Mouse (Mus musculus): ENCODE measurements around the gene Prkn.
"Not testable (repeated sequence)": the region's sequence is repeated elsewhere in the genome, so short reads cannot be mapped to it uniquely, and the experiment has no call there.

Prkn gene

DNA sequence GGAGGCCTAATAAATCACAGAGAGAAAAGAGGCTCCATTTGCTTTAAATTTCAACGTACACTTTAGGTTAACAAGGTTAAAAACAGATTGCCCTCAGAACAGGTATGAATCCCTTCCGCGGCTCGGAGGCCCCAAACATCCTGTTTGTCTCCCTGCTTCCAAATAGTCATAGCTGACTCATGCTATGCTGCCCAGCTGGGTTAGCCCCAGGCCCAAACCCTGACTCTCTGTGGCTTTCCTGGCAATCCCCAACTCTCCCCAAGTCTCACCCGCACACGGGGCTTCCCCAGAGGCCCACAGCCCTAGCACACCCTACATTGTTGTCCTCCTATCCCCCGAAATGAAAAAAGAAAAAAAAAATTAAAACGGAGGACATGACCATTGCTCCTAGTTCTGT lies 1110.0 kb downstream of the Prkn start:
- in situ Hi-C loops (cut with MboI; ENCODE audit: low pct_unique_long_range_greater_than_20kb in 1 of 2, low sequenced_read_pairs in 2 of 2, unreplicated experiment in 1 of 2), result no loop called here

DNA sequence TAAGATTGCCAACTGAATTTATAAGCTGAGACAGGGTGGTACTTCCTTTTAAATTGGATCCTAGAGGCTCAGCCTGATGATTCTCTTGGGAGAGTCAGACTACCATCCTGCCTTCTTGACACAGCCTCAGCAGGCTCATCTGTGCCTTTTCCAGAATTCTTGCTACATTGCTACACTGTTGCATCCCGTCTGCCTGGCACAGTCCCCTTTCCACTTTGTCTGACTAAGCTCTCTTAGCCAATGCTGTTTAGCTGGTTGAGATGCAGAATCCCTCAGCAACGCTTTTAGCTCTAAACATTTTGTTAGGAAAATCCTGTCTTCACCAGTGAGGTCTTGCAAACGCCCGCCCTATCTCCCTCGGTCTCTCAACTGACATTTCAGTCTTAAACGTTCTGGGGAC lies 1115.1 kb downstream of the Prkn start:
- in situ Hi-C loops (cut with MboI; ENCODE audit: low pct_unique_long_range_greater_than_20kb in 1 of 2, low sequenced_read_pairs in 2 of 2, unreplicated experiment in 1 of 2), result no loop called here

DNA sequence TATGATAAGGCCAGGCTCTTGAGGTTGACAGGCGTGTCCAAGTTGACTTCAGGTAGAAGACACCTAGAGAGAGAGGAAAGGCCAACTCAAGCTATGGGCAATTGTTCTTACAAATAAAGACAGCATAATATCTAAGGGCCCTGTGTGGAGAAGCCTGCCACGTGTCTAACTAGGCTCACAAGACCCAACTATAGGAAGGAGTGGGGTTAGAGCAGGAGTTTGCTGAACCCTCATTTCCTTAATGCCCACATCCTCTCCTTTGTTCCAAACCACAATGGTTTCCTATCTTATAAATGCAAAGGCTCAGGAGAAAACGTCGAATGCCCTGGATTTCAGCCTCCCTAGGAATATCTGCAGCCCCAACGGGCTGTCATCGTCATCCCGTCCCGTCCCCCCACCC lies 1120.3 kb downstream of the Prkn start:
- in situ Hi-C loops (cut with MboI; ENCODE audit: low pct_unique_long_range_greater_than_20kb in 1 of 2, low sequenced_read_pairs in 2 of 2, unreplicated experiment in 1 of 2), result no loop called here

DNA sequence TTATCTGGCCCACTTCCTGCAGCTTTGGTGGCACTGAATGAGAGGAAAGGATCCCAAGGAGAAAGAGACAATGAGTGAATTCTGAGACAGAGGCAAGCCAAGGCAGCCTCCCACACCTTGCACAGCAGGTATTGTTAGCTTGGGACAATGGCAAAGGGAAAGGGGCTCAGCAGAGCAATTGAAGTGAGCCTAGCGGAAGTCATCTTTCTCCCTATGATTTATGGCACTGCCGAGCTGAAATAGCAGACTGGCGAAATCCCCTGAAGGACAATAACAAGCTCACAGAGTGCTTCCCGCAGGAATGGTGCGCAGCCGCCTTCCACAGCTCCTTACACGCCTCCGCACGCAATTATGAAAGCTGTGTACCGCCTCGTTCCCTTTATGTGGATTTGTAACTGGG lies 1122.6 kb downstream of the Prkn start:
- in situ Hi-C loops (cut with MboI; ENCODE audit: low pct_unique_long_range_greater_than_20kb in 1 of 2, low sequenced_read_pairs in 2 of 2, unreplicated experiment in 1 of 2), result no loop called here

DNA sequence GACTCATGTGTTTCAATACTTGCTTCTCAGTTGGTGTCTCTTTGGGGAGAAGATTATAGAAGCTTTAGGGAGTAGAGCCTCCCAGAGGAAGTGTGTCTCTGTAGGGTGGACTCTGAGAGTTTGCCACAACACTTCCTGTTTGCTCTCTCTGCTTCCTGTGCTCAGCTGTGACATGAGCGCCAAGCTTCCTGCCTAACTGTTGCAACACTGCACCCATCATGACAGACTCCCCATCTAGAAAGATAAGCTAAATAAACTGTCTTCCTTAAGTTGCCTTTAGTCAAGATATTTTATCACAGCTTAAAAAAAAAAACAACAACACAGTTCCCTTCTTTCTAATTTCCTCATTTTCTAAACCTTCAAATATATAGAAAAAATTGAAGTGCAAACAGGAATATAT lies 1130.0 kb downstream of the Prkn start:
- in situ Hi-C loops (cut with MboI; ENCODE audit: low pct_unique_long_range_greater_than_20kb in 1 of 2, low sequenced_read_pairs in 2 of 2, unreplicated experiment in 1 of 2), result no loop called here

DNA sequence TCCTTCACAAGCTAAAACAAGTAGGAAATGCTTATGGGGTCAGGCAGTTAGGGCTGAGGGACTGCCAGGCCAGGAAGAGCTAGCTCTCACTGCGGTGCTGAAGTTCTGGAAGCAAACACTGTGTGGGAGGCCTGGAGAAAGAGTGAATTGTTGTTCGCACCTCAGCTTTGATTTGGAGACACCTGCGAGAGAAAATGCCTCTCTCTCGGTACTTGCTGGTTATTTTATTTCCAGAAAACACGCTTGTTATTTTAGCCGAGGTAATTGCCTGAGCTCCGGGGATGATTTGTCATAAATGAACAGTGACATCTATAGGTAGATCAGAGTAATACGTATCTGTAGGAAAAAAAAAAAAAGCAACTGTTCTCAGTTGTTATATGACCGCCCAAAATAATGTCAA lies 1132.4 kb downstream of the Prkn start:
- in situ Hi-C loops (cut with MboI; ENCODE audit: low pct_unique_long_range_greater_than_20kb in 1 of 2, low sequenced_read_pairs in 2 of 2, unreplicated experiment in 1 of 2), result no loop called here

DNA sequence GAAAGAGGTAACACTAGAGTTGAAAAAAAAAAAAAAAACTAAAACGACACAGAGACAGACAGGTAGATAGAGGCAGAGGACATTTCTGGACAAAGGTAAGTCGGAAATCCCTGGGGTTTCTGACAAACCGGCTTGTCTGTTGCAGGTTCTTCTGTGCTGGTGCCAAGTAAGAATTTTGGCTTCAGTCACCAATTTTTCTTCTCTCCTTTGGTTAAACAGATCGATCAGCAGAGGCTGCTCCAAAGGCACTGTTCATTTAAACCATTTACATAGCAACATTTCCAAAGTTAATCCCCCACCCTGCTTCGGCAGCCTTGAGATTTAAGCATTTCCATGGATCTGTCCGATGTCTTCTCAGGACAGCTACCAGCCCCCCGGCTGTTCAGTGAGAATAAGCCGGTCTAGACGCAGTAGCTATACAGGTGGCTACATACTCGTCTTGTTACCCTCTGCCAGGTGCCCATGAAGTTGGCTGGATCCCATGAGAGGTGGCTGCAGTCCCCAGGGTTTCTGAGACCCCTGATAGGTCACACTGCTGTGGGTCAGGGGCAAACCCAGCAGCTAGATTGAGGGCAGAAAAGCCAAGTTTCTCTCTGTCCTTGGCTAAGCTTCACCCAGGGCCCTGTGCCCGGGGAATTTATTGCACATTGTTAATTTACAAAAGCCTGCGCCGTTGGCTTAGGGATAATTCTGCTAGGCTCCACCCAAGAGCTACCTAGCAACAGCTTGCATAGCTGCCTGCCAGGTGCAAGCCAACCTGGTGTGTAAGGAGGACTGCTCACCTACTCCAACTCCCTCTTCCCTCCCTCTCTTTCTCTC lies 1133.0 kb downstream of the Prkn start:
- in situ Hi-C loops (cut with MboI; ENCODE audit: low pct_unique_long_range_greater_than_20kb in 1 of 2, low sequenced_read_pairs in 2 of 2, unreplicated experiment in 1 of 2), result no loop called here

DNA sequence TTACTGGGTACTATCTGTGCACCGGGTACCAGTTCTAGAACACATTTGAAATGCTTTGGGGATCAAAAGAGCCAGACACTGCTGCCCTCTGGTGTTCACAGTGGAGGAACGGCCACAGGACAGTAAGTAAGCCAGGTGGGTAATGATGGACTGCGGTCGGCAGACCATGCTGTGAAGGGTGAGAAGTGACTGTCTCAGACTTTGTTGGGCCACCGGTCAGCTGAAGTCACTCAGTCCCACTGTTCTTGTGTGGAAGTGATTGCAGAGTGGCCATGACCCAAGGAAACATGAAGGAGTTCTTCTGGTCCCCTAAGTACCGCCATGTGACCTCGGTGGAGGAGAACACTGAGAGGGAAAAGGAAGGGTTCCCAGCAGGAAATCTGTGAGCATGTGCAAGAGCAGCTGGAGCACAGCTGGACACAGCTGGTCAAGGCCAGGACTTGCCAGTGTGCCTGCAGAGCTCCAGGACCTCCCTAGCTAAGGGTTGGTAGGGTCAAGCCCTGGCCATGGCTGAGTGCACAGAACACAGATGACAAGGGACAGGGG lies 1135.0 kb downstream of the Prkn start:
- in situ Hi-C loops (cut with MboI; ENCODE audit: low pct_unique_long_range_greater_than_20kb in 1 of 2, low sequenced_read_pairs in 2 of 2, unreplicated experiment in 1 of 2), result no loop called here

DNA sequence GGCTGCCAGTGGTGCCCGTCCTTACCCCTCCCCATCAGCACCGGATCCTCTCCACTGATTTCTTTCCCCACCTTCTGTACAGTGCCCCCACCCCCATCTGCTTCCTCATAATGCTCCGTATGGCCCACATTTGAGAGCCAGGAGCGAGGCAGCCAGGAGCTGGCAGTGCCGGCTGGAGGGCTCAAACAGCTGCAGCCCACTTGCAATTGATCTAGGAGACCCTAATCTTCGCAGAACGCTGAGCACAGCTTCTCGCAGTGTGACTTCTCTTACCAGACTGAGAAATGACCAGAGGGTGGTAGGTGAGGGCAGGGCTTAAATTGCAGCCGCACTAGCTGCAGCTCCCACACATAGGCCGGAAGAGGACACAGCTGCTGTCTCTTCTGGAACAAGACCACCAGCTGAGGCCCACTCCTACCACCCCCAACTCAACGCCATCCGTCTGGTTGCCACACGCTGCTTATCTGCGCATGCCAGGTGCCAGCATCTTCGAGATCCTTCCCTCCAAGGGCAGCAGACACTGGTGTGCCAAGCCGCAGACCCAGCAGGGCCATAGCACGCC lies 1138.2 kb downstream of the Prkn start:
- in situ Hi-C loops (cut with MboI; ENCODE audit: low pct_unique_long_range_greater_than_20kb in 1 of 2, low sequenced_read_pairs in 2 of 2, unreplicated experiment in 1 of 2), result no loop called here

DNA sequence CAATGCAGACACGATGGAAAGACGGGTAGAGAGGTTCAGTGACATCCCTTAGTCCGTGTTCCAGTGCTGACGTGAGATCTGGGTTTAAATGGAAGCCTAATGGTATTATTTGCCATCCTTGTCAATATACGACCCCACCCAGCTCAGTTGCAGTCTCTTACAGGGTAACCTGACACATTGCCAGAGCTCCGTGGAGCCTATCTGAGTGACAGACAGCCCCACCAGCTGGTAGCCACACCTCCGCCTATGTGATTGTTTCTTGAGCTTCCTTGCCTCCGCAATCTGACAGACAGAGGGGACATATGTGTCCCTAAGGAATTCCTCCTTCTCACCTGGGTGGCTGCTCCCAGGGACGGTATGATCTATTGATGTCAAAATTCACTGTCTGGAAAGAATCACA lies 1141.5 kb downstream of the Prkn start:
- in situ Hi-C loops (cut with MboI; ENCODE audit: low pct_unique_long_range_greater_than_20kb in 1 of 2, low sequenced_read_pairs in 2 of 2, unreplicated experiment in 1 of 2), result no loop called here

DNA sequence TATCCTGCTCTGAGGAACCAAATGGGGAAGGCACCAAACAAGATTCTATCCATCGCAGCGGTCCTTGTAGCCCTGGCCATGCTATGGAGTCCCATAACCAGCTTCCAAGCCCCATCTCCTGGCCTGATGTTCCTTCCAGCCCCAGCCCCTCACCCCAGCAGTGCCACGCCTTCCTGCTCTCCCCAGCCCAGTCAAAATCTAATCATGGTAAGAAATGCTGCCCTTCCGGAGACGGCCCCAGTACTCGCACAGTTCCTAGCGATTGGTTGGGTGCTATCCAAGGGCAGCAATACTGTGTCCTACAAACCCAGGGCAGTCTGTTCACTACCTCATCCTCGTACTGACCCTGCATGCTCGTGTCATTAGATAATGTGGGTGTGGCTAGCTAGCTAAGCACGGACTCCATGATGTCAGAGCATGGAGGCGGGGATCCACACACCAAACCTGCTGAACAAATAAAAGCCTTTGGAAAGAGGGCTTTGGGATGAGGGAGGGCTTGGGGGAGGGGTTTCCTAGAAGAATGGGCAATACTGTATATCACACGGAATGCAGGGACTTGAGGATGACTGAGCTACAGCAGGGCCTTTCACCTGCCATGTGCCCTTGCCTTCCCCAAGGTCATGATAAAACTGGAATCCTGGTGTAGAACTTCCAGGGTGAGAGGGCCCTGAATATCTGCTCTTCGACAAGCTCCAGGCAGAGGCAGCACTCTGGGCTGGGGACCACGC lies 1148.1 kb downstream of the Prkn start:
- in situ Hi-C loops (cut with MboI; ENCODE audit: low pct_unique_long_range_greater_than_20kb in 1 of 2, low sequenced_read_pairs in 2 of 2, unreplicated experiment in 1 of 2), result no loop called here

DNA sequence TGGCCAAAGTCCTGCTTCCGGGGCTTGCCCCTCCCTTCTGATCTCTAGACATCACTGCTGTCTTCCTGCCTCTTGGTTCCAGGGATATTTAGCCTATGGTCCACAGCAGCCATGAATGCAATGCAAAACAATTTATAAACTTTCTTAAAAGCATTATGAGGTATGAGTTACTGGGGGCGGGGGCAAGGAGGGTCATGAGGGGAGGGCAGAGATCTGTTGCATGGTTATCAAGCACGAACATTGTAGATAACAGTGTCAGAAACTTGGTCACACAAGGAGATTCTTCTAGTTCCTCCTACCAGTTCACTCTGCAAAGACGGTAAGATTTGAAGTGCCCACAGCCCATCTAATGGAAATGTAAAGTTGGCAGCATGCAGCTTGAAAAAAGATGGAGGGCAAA lies 1149.1 kb downstream of the Prkn start:
- in situ Hi-C loops (cut with MboI; ENCODE audit: low pct_unique_long_range_greater_than_20kb in 1 of 2, low sequenced_read_pairs in 2 of 2, unreplicated experiment in 1 of 2), result no loop called here

DNA sequence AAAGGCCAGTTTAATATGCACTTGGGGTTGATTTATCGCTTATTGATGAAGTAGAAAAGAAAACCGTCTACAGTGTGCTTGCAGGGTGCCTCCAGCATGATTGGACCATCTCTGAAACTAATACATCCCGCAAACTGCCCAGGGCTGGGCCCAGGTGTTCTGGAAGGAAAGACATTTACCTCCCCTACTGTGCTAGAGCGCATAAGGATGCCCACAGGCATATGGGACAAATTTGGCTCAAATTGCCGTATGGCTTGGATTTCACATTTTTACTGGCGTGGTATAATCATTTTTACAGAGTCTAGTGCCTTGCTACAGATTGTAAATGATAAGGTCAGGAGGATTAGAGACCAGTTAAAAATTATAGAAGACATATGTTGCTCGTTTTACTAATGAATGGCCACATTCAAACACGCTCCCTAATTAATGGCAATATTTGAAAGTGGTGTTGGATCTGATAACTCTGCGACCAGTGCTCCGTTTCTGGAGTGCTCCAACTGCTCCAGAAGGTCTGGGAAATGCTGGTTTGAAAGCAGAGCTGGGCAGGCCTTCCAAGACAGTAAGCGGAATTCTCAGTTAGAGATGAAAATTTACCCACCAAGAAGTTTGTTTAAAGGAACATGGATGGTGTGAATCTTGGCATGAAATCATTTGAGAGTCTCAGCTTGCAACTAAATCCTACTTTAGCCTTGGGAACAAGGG lies 1150.4 kb downstream of the Prkn start:
- in situ Hi-C loops (cut with MboI; ENCODE audit: low pct_unique_long_range_greater_than_20kb in 1 of 2, low sequenced_read_pairs in 2 of 2, unreplicated experiment in 1 of 2), result no loop called here

DNA sequence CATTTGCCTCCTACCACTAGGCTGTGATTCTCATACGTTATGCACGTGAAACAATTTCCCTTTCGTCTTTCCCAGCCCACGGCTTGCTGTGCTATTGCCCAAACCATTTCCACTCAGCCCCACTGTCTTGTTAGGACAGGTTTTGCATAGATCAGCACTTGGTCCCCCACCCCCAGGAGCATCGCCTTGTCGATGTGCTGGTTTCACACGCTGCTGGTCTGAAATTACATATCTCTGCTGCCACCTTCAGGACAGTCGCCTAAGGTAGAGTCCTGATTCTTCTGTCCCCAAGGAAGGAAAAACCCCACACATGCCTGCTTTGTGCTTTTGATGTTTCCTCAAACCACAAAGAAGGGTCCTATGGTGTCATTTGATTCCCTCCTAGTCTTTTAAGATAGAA lies 1153.1 kb downstream of the Prkn start:
- in situ Hi-C loops (cut with MboI; ENCODE audit: low pct_unique_long_range_greater_than_20kb in 1 of 2, low sequenced_read_pairs in 2 of 2, unreplicated experiment in 1 of 2), result no loop called here

DNA sequence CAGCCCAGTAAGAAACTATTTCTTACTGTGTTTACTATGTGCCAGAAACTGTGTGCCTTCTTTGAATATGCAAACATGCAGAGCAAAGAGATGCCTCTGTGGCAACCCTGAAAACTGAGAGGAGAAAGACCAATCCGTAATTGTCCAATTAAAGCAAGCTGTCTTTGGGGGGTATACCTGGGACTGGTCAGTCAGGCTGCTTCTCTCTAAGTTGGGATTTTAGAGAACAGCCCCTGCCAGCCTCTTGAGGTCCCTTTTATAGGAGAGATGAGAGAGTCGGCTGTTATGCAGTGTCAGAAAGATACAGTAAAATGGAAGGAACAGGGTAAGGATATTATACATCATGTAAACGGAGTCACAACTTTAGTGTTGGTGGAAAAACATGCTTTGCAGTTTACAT lies 1154.1 kb downstream of the Prkn start:
- in situ Hi-C loops (cut with MboI; ENCODE audit: low pct_unique_long_range_greater_than_20kb in 1 of 2, low sequenced_read_pairs in 2 of 2, unreplicated experiment in 1 of 2), result no loop called here

DNA sequence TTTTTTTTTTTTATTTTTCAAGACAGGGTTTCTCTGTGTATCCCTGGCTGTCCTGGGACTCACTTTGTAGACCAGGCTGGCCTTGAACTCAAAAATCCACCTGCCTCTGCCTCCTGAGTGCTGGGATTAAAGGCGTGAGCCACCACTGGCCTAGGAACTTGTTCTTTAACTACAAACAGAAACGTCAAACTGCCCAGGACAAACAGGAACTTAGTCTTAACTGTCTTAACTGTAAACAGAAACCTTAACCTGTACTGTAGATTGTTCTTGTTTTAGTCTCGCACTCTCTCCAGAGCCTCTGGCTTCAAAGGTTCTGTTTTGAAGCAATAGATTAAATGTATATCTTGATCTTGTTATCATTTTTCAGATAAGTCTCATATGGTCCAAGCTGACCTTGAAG lies 1154.6 kb downstream of the Prkn start:
- in situ Hi-C loops (cut with MboI; ENCODE audit: low pct_unique_long_range_greater_than_20kb in 1 of 2, low sequenced_read_pairs in 2 of 2, unreplicated experiment in 1 of 2), result not testable (repeated sequence)

DNA sequence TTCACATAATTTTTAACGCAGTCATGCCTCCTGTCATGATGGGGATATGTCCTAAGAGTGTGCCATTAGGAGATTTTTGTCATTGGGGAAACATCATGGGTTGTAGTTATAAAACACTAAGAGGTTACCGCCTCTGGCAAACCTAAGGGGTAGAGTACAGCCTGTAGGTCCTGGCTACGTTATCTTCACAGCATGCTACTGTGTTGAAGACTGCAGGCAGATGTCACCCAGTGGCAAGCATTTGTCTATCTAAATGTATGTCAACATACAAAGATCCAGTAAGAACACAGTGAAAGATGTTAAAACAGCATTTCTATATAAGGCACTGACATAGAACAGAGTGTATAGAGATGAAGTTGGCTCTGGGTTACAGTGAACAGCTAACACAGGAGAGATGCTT lies 1155.3 kb downstream of the Prkn start:
- in situ Hi-C loops (cut with MboI; ENCODE audit: low pct_unique_long_range_greater_than_20kb in 1 of 2, low sequenced_read_pairs in 2 of 2, unreplicated experiment in 1 of 2), result no loop called here

DNA sequence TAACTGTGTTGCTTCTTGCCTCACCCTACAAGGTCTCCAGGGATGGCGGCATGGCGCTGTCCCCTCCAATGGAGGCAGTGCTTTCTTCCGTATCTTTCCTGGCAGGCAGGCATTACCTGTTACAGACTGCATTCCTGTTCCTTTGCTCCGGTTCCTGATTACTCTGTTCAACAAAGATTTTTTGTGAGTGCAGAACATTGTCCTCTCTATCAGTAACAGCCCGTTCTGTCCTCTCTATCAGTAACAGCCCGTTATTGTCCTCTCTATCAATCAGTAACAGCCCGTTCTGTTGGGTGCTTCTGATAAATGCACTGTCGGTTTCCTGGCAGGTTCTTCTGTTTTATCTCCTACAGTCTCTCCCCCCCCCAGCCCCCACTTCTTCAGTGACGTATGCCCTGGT lies 1156.1 kb downstream of the Prkn start:
- in situ Hi-C loops (cut with MboI; ENCODE audit: low pct_unique_long_range_greater_than_20kb in 1 of 2, low sequenced_read_pairs in 2 of 2, unreplicated experiment in 1 of 2), result no loop called here

DNA sequence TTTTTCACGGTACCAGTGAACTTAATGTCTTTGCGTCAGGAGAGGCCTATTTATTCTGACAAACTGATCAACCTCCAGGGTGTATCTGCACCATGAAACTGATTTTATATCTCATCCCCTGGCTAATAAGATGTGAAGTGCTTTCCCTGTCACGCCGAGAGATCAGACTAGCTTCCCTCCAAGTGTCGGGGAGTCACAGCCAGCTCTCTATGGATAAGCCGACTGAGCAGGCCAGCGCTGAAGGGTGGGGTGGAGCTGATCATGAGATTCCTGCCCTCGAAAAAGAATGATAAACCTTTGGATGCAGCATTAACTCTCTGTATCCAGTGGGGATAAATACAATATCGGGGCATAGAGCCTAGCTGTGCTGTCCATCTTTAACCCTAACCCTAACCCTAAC lies 1160.1 kb downstream of the Prkn start:
- in situ Hi-C loops (cut with MboI; ENCODE audit: low pct_unique_long_range_greater_than_20kb in 1 of 2, low sequenced_read_pairs in 2 of 2, unreplicated experiment in 1 of 2), result no loop called here
